ENCODE assay signal across 8 mouse cellular contexts in genomic region chr2:158145528-158146065, GRCm38 (mm10). TPM values are rescaled to one million over a fixed set of nuclear protein-coding genes. Genes with fewer than 3 reads are reported as not detected.
A peak's percentile ranks its signal among the peaks of the same experiment; 100 is the strongest.
DNase-seq lines count a peak whose midpoint lies in the region; ATAC-seq and TF ChIP-seq lines count a peak whose summit lies in the region.

No protein-coding gene starts in this region.

- no peaks in the 10 kb centered on the region for H3K27me3 ChIP-seq in liver, adult 2 months (ENCODE audit: control insufficient read depth, insufficient read depth, low read length)
- H3K27me3 ChIP-seq in embryonic facial prominence, embryonic 13.5 days, result peaks cover 31% of the 10 kb centered on the region
- H3K27me3 ChIP-seq in intestine, embryonic 16.5 days (replicated peaks; ENCODE audit: control insufficient read depth, insufficient read depth, low read length), result no peaks in the 10 kb centered on the region
- H3K27me3 ChIP-seq in neural tube, embryonic 13.5 days, result peaks cover 12% of the 10 kb centered on the region

- no peak for TF ChIP-seq POLR2A in liver, adult 2 months (IDR thresholded peaks at IDR 0.05; ENCODE audit: extremely low read depth, insufficient read depth, low read length)

- H3K4me1 ChIP-seq in liver, adult 2 months (ENCODE audit: control insufficient read depth, insufficient read depth, low read length), result peaks cover 30% of the 10 kb centered on the region
- peaks cover 46% of the 10 kb centered on the region for H3K4me1 ChIP-seq in embryonic facial prominence, embryonic 13.5 days
- peaks cover 44% of the 10 kb centered on the region for H3K4me1 ChIP-seq in intestine, embryonic 16.5 days (ENCODE audit: control insufficient read depth, insufficient read depth, low read length)
- H3K4me1 ChIP-seq in neural tube, embryonic 13.5 days (replicated peaks), result peaks cover 25% of the 10 kb centered on the region

- H3K79me2 ChIP-seq in liver, adult 2 months (ENCODE audit: control insufficient read depth, insufficient read depth, low read length), result peaks cover 12% of the 10 kb centered on the region; the same call in 1 of the 2 replicates

- peak; percentile 55 for DNase-seq in liver, adult 2 months (ENCODE audit: extremely low read depth, low read depth, low spot score)
- DNase-seq in liver, result no peak
- no peak for DNase-seq in cerebellum, postnatal 25 days
- DNase-seq in cerebellum, adult 8-10 months, result no peak
- no peak for DNase-seq in thymus, postnatal 0 days (ENCODE audit: low spot score)

- peak overlapping the region; percentile 63 for H3K4me2 ChIP-seq in embryonic facial prominence, embryonic 13.5 days
- H3K4me2 ChIP-seq in intestine, embryonic 16.5 days (ENCODE audit: low read depth, low read length), result peak overlapping the region; percentile 78
- peak overlapping the region; percentile 56 for H3K4me2 ChIP-seq in neural tube, embryonic 13.5 days

- H3K9me3 ChIP-seq in embryonic facial prominence, embryonic 13.5 days, result no peaks in the 10 kb centered on the region
- no peaks in the 10 kb centered on the region for H3K9me3 ChIP-seq in intestine, embryonic 16.5 days (ENCODE audit: control insufficient read depth, low read length)
- no peaks in the 10 kb centered on the region for H3K9me3 ChIP-seq in neural tube, embryonic 13.5 days

- H3K4me3 ChIP-seq in liver, adult 2 months (ENCODE audit: insufficient read depth, low read depth, low read length), result peak overlapping the region; percentile 98
- H3K4me3 ChIP-seq in embryonic facial prominence, embryonic 13.5 days, result peak overlapping the region; percentile 42
- peak overlapping the region; percentile 69 for H3K4me3 ChIP-seq in intestine, embryonic 16.5 days (ENCODE audit: low read length)
- H3K4me3 ChIP-seq in neural tube, embryonic 13.5 days, result peak overlapping the region; percentile 33

- peak overlapping the region; percentile 99 for H3K9ac ChIP-seq in liver, adult 2 months (ENCODE audit: low read depth, low read length)
- peak overlapping the region; percentile 69 for H3K9ac ChIP-seq in embryonic facial prominence, embryonic 13.5 days
- H3K9ac ChIP-seq in intestine, embryonic 16.5 days (ENCODE audit: low read depth, low read length), result peak overlapping the region; percentile 84
- H3K9ac ChIP-seq in neural tube, embryonic 13.5 days, result 0 out of 2 replicates have a peak overlapping the region, but pooled peaks have one; percentile 53

- H3K36me3 ChIP-seq in liver, adult 2 months (ENCODE audit: control insufficient read depth, insufficient read depth, low read length), result peaks cover 2% of the 10 kb centered on the region; the same call in 1 of the 2 replicates
- no peaks in the 10 kb centered on the region for H3K36me3 ChIP-seq in embryonic facial prominence, embryonic 13.5 days
- no peaks in the 10 kb centered on the region for H3K36me3 ChIP-seq in intestine, embryonic 16.5 days (ENCODE audit: control insufficient read depth, insufficient read depth, low read length)
- no peaks in the 10 kb centered on the region for H3K36me3 ChIP-seq in neural tube, embryonic 13.5 days

- ATAC-seq in embryonic facial prominence, embryonic 13.5 days (ENCODE audit: insufficient number of reproducible peaks, insufficient read depth, low FRiP score, low TSS enrichment, low read depth), result no peak; the same call in 1 of the 2 replicates
- ATAC-seq in intestine, embryonic 16.5 days, result peak; percentile 3
- no peak for ATAC-seq in neural tube, embryonic 13.5 days (ENCODE audit: low read depth)

- H3K27ac ChIP-seq in liver, adult 2 months (replicated peaks; ENCODE audit: insufficient read depth, low read depth, low read length), result peak overlapping the region; percentile 96
- no peak overlapping the region for H3K27ac ChIP-seq in embryonic facial prominence, embryonic 13.5 days
- H3K27ac ChIP-seq in intestine, embryonic 16.5 days (ENCODE audit: low read length), result peak overlapping the region; percentile 48; the same call in 1 of the 2 replicates
- H3K27ac ChIP-seq in neural tube, embryonic 13.5 days (replicated peaks), result no peak overlapping the region

- 18% methylated on average over 5 of the region's 5 CpGs for WGBS in liver, adult 2 months
- WGBS in embryonic facial prominence, embryonic 13.5 days, result 66% methylated on average over 5 of the region's 5 CpGs
- WGBS in intestine, embryonic 16.5 days, result 64% methylated on average over 5 of the region's 5 CpGs
- 63% methylated on average over 5 of the region's 5 CpGs for WGBS in neural tube, embryonic 13.5 days

- TF ChIP-seq CTCF in liver, adult 2 months (IDR thresholded peaks at IDR 0.05; ENCODE audit: low read depth, low read length), result no peak

RNA-seq across cellular contexts. Expression of gene Tgm2, which starts 0.6 kb away (rescaled TPM):
- 68.3 and 101 TPM in 2 replicates for total RNA-seq in liver, adult 2 months (2014; rRNA removed)
- polyA plus RNA-seq in liver, adult 2 months (2012; rRNA removed), result 91.7 and 93.5 TPM in 2 replicates
- polyA plus RNA-seq in embryonic facial prominence, embryonic 13.5 days (2015; fragmentation: Nextera tagmentation; extraction: Ambion mirVana), result 10.9 and 16.4 TPM in 2 replicates
- 94.9 and 96.5 TPM in 2 replicates for polyA plus RNA-seq in intestine, embryonic 16.5 days (2015; fragmentation: Nextera tagmentation; extraction: Ambion mirVana)
- polyA plus RNA-seq in neural tube, embryonic 13.5 days (2015; fragmentation: Nextera tagmentation; extraction: Ambion mirVana), result 11.0 and 12.0 TPM in 2 replicates
- polyA plus RNA-seq in thymus, postnatal 0 days (2015; fragmentation: Nextera tagmentation; extraction: Ambion mirVana), result 8.5 and 9.0 TPM in 2 replicates

Comparison
In these comparisons a context has a peak if more than half of its experiments do, and no peak if none do; other contexts are left out.
1. H3K27ac ChIP-seq: peak in liver, adult 2 months (single experiment) and intestine, embryonic 16.5 days (single experiment); none in embryonic facial prominence, embryonic 13.5 days (single experiment) and neural tube, embryonic 13.5 days (single experiment).
2. H3K4me3 ChIP-seq: peak in every context shown above with its lines; median percentile 98 in liver, adult 2 months; 69 in intestine, embryonic 16.5 days; 42 in embryonic facial prominence, embryonic 13.5 days; 33 in neural tube, embryonic 13.5 days.
3. Peak in every context shown above with its lines, with median percentiles within 50 percentile points of each other: H3K9ac ChIP-seq and H3K4me2 ChIP-seq.